Mouse (Mus musculus): ENCODE results near the gene Ly6g6d. TPM values are rescaled to one million over a fixed set of nuclear protein-coding genes. Genes with fewer than 3 reads are reported as not detected.

The Ly6g6d gene
- total RNA-seq, 2 experiments from 2014 or later = 0.43 TPM; not detected in 1

- DNase-seq = no peak
These were observed 54.1 kb downstream of the Ly6g6d start for GRCm38 (mm10) chr17:35023756-35024155.

- DNase-seq = no peak
These were observed 54.6 kb downstream of the Ly6g6d start for GRCm38 (mm10) chr17:35023221-35023620.

GRCm38 (mm10) chr17:35022541-35023060 lies 55.3 kb downstream of the Ly6g6d start:
- no peak for DNase-seq

- DNase-seq = peak in 1 of 2 experiments; percentile 30
These were observed 55.9 kb downstream of the Ly6g6d start for GRCm38 (mm10) chr17:35021842-35022477.

Other genes starting within 250 kb of the Ly6g6d start
- 10 to 100 TPM; 35.8 to 57.5 TPM for gene Stk19, start 241.1 kb downstream of the Ly6g6d start, total RNA-seq (2021)
- gene Dxo, start 241.0 kb downstream of the Ly6g6d start, total RNA-seq (2021) = 10 to 100 TPM; 66.9 to 67.3 TPM
- gene Skiv2l, start 227.9 kb downstream of the Ly6g6d start, total RNA-seq (2021) = 10 to 100 TPM; 59.5 to 59.9 TPM
- 10 to 100 TPM; 52.6 to 53.4 TPM for gene Nelfe, start 227.7 kb downstream of the Ly6g6d start, total RNA-seq (2021)
- 10 to 100 TPM; 11.4 to 20.9 TPM for gene Cfb, start 215.5 kb downstream of the Ly6g6d start, total RNA-seq (2021)
- gene Zbtb12, start 198.6 kb downstream of the Ly6g6d start, total RNA-seq (2021) = 10 to 100 TPM; 10.4 to 17.4 TPM
- not detected for gene Gm20547, start 196.0 kb downstream of the Ly6g6d start, total RNA-seq (2021)
- gene C2, start 179.8 kb downstream of the Ly6g6d start, total RNA-seq (2021) = 100 to 1,000 TPM in 1 of 2 experiments, 10 to 100 TPM in 1; 85.2 to 119 TPM
- 100 to 1,000 TPM; 124 to 143 TPM for gene Ehmt2, start 179.6 kb downstream of the Ly6g6d start, total RNA-seq (2021)
- 1 to 10 TPM in 1 of 2 experiments, under 1 TPM in 1; 0.83 to 1.7 TPM for gene Slc44a4, start 163.6 kb downstream of the Ly6g6d start, total RNA-seq (2021)
- 10 to 100 TPM; 25.4 to 27.4 TPM for gene Neu1, start 146.8 kb downstream of the Ly6g6d start, total RNA-seq (2021)
- gene Hspa1b, start 118.8 kb downstream of the Ly6g6d start, total RNA-seq (2021) = 100 to 1,000 TPM in 1 of 2 experiments, 10 to 100 TPM in 1; 80.1 to 206 TPM
- gene Gm20481, start 108.2 kb downstream of the Ly6g6d start, total RNA-seq (2021) = not detected
- 10 to 100 TPM; 36.0 to 86.1 TPM for gene Hspa1a, start 105.9 kb downstream of the Ly6g6d start, total RNA-seq (2021)
- under 1 TPM; 0.20 to 0.36 TPM for gene Hspa1l, start 105.4 kb downstream of the Ly6g6d start, total RNA-seq (2021)
- 10 to 100 TPM; 35.2 to 35.5 TPM for gene Lsm2, start 96.2 kb downstream of the Ly6g6d start, total RNA-seq (2021)
- 10 to 100 TPM; 61.5 to 62.9 TPM for gene Vars, start 77.1 kb downstream of the Ly6g6d start, total RNA-seq (2021)
- gene Vwa7, start 61.5 kb downstream of the Ly6g6d start, total RNA-seq (2021) = under 1 TPM; 0.53 to 0.59 TPM
- gene Sapcd1, start 50.0 kb downstream of the Ly6g6d start, total RNA-seq (2021) = 1 to 10 TPM in 1 of 2 experiments, under 1 TPM in 1; 0.82 to 1.3 TPM
- 1 to 10 TPM in 1 of 2 experiments, under 1 TPM in 1; 0.95 to 1.6 TPM for gene Msh5, start 31.3 kb downstream of the Ly6g6d start, total RNA-seq (2021)
- gene Clic1, start 28.1 kb downstream of the Ly6g6d start, total RNA-seq (2021) = 100 to 1,000 TPM in 1 of 2 experiments, 10 to 100 TPM in 1; 83.6 to 109 TPM
- gene Ddah2, start 19.0 kb downstream of the Ly6g6d start, total RNA-seq (2021) = 10 to 100 TPM; 16.1 to 18.2 TPM
- gene Ly6g6c, start 12.7 kb downstream of the Ly6g6d start, total RNA-seq (2021) = under 1 TPM in 1 of 2 experiments, not detected in 1; 0.56 TPM
- not detected for gene Mpig6b, start 11.9 kb downstream of the Ly6g6d start, total RNA-seq (2021)
- under 1 TPM in 1 of 2 experiments, not detected in 1; 0.50 TPM for gene Ly6g6e, start 1.2 kb downstream of the Ly6g6d start, total RNA-seq (2021)
- gene Ly6g6f, start 7.5 kb upstream of the Ly6g6d start, total RNA-seq (2021) = not detected
- 10 to 100 TPM; 73.9 to 89.4 TPM for gene Abhd16a, start 11.2 kb upstream of the Ly6g6d start, total RNA-seq (2021)
- gene Ly6g5c, start 30.2 kb upstream of the Ly6g6d start, total RNA-seq (2021) = not detected
- under 1 TPM; 0.26 to 0.43 TPM for gene Ly6g5b, start 37.4 kb upstream of the Ly6g6d start, total RNA-seq (2021)
- gene Gpank1, start 43.4 kb upstream of the Ly6g6d start, total RNA-seq (2021) = 10 to 100 TPM; 11.1 to 12.1 TPM
- 100 to 1,000 TPM; 207 to 209 TPM for gene Csnk2b, start 44.0 kb upstream of the Ly6g6d start, total RNA-seq (2021)
- 10 to 100 TPM; 25.0 to 29.5 TPM for gene D17H6S53E, start 48.3 kb upstream of the Ly6g6d start, total RNA-seq (2021)
- gene Apom, start 54.0 kb upstream of the Ly6g6d start, total RNA-seq (2021) = not detected
- 100 to 1,000 TPM; 372 to 389 TPM for gene Bag6, start 57.1 kb upstream of the Ly6g6d start, total RNA-seq (2021)
- gene Prrc2a, start 86.8 kb upstream of the Ly6g6d start, total RNA-seq (2021) = 100 to 1,000 TPM; 212 to 261 TPM
- gene Aif1, start 98.0 kb upstream of the Ly6g6d start, total RNA-seq (2021) = 1 to 10 TPM; 3.8 to 4.4 TPM
- 1 to 10 TPM; 4.4 to 4.8 TPM for gene Lst1, start 110.4 kb upstream of the Ly6g6d start, total RNA-seq (2021)
- gene Ltb, start 116.4 kb upstream of the Ly6g6d start, total RNA-seq (2021) = 1 to 10 TPM in 1 of 2 experiments, under 1 TPM in 1; 0.89 to 6.6 TPM
- gene Tnf, start 123.9 kb upstream of the Ly6g6d start, total RNA-seq (2021) = under 1 TPM; 0.23 to 0.36 TPM
- gene Lta, start 127.3 kb upstream of the Ly6g6d start, total RNA-seq (2021) = under 1 TPM; 0.36 to 0.40 TPM
- not detected for gene Gm16181, start 142.8 kb upstream of the Ly6g6d start, total RNA-seq (2021)
- gene Atp6v1g2, start 155.6 kb upstream of the Ly6g6d start, total RNA-seq (2021) = 1 to 10 TPM; 4.8 to 6.7 TPM
- 10 to 100 TPM; 15.5 to 20.1 TPM for gene Nfkbil1, start 157.7 kb upstream of the Ly6g6d start, total RNA-seq (2021)
- 100 to 1,000 TPM; 199 to 225 TPM for gene Ddx39b, start 163.7 kb upstream of the Ly6g6d start, total RNA-seq (2021)
- 100 to 1,000 TPM; 170 to 266 TPM for gene H2-D1, start 184.7 kb upstream of the Ly6g6d start, total RNA-seq (2021)
- 1 to 10 TPM; 3.3 to 4.5 TPM for gene H2-Q1, start 242.3 kb upstream of the Ly6g6d start, total RNA-seq (2021)